Mouse (Mus musculus): ENCODE results near the gene Ugt2a2. TPM values are rescaled to one million over a fixed set of nuclear protein-coding genes. Genes with fewer than 3 reads are reported as not detected.

The Ugt2a2 gene
- not detected for polyA plus RNA-seq (2015; fragmentation: Illumina TruSeq; extraction: RNeasy Lipid Tissue Mini Kit (QIAGEN cat#74804); ENCODE audit: low read depth, low replicate concordance)

DNA sequence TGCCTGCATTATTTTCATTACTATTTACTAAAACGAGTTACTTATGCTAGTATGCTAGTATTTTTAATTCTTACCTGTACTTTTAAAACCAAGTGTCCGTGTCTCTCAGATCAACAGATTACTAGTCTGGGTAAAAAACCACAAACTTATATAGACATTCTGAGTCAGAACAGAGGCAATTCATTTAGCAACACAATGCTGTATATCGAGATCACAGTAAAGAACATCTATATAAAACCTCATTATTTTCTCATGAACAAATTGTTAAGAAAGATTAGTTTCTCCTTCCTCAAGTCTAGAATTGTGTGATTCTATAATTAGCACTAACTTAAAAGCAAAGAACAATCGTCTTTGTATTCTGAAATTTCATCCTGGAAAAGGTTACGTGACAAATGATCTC is at the start of gene Ugt2a2:
TSS of gene Ugt2a2 (minus strand) at position 101 of the 400 bp plus-strand sequence.

DNA sequence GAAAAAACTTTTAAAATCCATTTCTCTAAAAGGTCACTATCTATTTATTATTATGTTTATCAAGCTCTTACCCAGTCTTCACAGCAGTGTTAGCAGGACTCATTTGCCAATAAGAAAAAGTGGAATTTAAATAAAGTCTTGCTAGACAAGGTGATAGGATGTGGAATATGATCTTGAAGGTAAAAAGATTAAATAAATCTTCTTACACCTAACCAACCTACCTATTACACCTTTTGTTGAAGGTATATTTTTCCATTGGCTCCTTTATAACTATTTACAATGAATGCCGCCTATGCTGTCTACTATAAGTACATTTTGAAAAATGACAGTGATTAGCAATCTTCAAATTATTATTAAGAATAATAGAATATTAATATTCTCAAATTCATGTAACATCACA is 8.7 kb upstream of the Ugt2a2 start, which contains the start of gene Ugt2a1:
TSS of gene Ugt2a1 (minus strand) at position 101 of the 400 bp plus-strand sequence.

DNA sequence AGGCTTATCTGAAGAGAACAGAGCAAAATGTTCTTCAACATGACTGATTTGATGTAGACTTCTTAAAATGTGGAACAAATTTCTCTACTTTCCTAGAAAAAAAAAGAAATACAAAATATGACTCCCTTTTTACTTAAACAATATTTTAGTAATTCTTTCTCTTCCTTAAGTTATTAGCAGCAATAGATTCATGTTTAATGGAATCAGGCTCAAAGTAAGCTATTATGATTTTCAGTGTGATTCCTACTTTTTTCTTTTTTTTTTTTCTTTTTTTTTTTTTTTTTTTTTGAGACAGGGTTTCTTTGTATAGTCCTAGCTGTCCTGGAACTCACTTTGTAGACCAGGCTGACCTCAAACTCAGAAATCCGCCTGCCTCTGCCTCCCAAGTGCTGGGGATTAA is 4.6 kb upstream of the Ugt2a2 start, which contains the start of gene Gm43638:
TSS of gene Gm43638 (minus strand) at position 101 of the 400 bp plus-strand sequence.

DNA sequence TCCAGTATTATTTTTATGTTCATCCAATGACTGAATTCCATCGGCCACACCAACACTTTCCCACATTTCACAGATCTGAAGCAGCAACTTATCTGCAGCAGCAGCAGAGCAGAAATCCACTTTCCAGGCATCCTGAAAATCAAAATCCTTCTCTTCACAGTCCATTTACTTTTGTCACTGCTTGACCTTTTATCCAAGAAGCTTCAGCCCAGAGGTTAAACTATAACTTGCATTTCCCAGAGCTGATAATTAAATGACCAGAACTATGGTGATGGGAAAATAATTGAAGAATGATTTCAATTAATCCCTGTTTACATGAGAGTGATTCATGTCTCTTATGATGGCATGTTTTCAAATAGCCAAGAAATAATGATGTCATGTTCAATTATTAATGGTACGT is 58.0 kb downstream of the Ugt2a2 start, which contains the start of gene Ugt2b38:
TSS of gene Ugt2b38 (minus strand) at position 163 of the 400 bp plus-strand sequence.

Other genes with a start within 250 kb of the Ugt2a2 start
- gene Ugt2b37, start 227.5 kb downstream of the Ugt2a2 start, polyA plus RNA-seq (2015; fragmentation: Illumina TruSeq; extraction: RNeasy Lipid Tissue Mini Kit (QIAGEN cat#74804); ENCODE audit: low read depth, low replicate concordance) = not detected
- not detected for gene Ugt2a3, start 145.1 kb downstream of the Ugt2a2 start, polyA plus RNA-seq (2015; fragmentation: Illumina TruSeq; extraction: RNeasy Lipid Tissue Mini Kit (QIAGEN cat#74804); ENCODE audit: low read depth, low replicate concordance)
- gene Ugt2b38, start 58.1 kb downstream of the Ugt2a2 start, polyA plus RNA-seq (2015; fragmentation: Illumina TruSeq; extraction: RNeasy Lipid Tissue Mini Kit (QIAGEN cat#74804); ENCODE audit: low read depth, low replicate concordance) = not detected
- gene Gm43638, start 4.5 kb upstream of the Ugt2a2 start, polyA plus RNA-seq (2015; fragmentation: Illumina TruSeq; extraction: RNeasy Lipid Tissue Mini Kit (QIAGEN cat#74804); ENCODE audit: low read depth, low replicate concordance) = not detected
- not detected for gene Ugt2a1, start 8.6 kb upstream of the Ugt2a2 start, polyA plus RNA-seq (2015; fragmentation: Illumina TruSeq; extraction: RNeasy Lipid Tissue Mini Kit (QIAGEN cat#74804); ENCODE audit: low read depth, low replicate concordance)
- not detected for gene Sult1b1, start 55.9 kb upstream of the Ugt2a2 start, polyA plus RNA-seq (2015; fragmentation: Illumina TruSeq; extraction: RNeasy Lipid Tissue Mini Kit (QIAGEN cat#74804); ENCODE audit: low read depth, low replicate concordance)
- not detected for gene Sult1d1, start 86.8 kb upstream of the Ugt2a2 start, polyA plus RNA-seq (2015; fragmentation: Illumina TruSeq; extraction: RNeasy Lipid Tissue Mini Kit (QIAGEN cat#74804); ENCODE audit: low read depth, low replicate concordance)
- not detected for gene Sult1e1, start 109.3 kb upstream of the Ugt2a2 start, polyA plus RNA-seq (2015; fragmentation: Illumina TruSeq; extraction: RNeasy Lipid Tissue Mini Kit (QIAGEN cat#74804); ENCODE audit: low read depth, low replicate concordance)
- gene Csn1s1, start 183.9 kb upstream of the Ugt2a2 start, polyA plus RNA-seq (2015; fragmentation: Illumina TruSeq; extraction: RNeasy Lipid Tissue Mini Kit (QIAGEN cat#74804); ENCODE audit: low read depth, low replicate concordance) = not detected
- not detected for gene Csn2, start 217.4 kb upstream of the Ugt2a2 start, polyA plus RNA-seq (2015; fragmentation: Illumina TruSeq; extraction: RNeasy Lipid Tissue Mini Kit (QIAGEN cat#74804); ENCODE audit: low read depth, low replicate concordance)